Mouse (Mus musculus) heart, adult 2 months (tissue): ENCODE measurements at regions not wholly inside any gene's neighbourhood (a gene's known extent, or its start where the extent isn't known, plus 50 kb on each side); places are given as distances from the start of the nearest gene placed in this dataset.
A peak's percentile ranks its signal among the peaks of the same experiment; 100 is the strongest.

Experiments used
- DNase-seq, 2 experiments: peaks; one replicate each; pipeline ENCODE4 v3.0.0; 2021
- H3K27ac ChIP-seq: fragments of 200-600 bp; 2 replicates; pipeline ENCODE4 v1.8.1; 2022
- H3K27me3 ChIP-seq: fragments of 200-500 bp; 2 replicates; pipeline ENCODE4 v1.6.1; 2012; ENCODE audit warnings: mild to moderate bottlenecking, low read length, inconsistent platforms, mixed read lengths; ENCODE audit not compliant: control insufficient read depth, insufficient read depth
- H3K36me3 ChIP-seq: fragments of 200-500 bp; 2 replicates; pipeline ENCODE4 v1.6.1; 2012; ENCODE audit warnings: low read length, inconsistent platforms; ENCODE audit not compliant: control insufficient read depth, insufficient read depth
- H3K4me1 ChIP-seq: fragments of 200-500 bp; 2 replicates; pipeline ENCODE4 v1.6.1; 2011; ENCODE audit warnings: low read length; ENCODE audit not compliant: control insufficient read depth, insufficient read depth
- H3K4me3 ChIP-seq: fragments of 200-600 bp; 2 replicates; pipeline ENCODE4 v1.8.1; 2022
- H3K79me2 ChIP-seq: fragments of 200-500 bp; replicated peaks from 2 replicates; pipeline ENCODE4 v1.6.1; 2012; ENCODE audit warnings: mild to moderate bottlenecking, inconsistent platforms, low read length, moderate library complexity, mixed read lengths; ENCODE audit not compliant: control insufficient read depth, insufficient read depth
- H3K9ac ChIP-seq: fragments of 200-500 bp; 2 replicates; pipeline ENCODE4 v1.6.1; 2012; ENCODE audit warnings: low read depth, mild to moderate bottlenecking, control low read depth, inconsistent platforms, low read length, mixed read lengths
- CTCF ChIP-seq: fragments of 200-600 bp; IDR thresholded peaks from 2 replicates; pipeline ENCODE4 v1.8.1; 2022; ENCODE audit warnings: antibody characterized with exemption, mild to moderate bottlenecking, moderate library complexity
- EP300 ChIP-seq: fragments of 200-500 bp; IDR thresholded peaks from 2 replicates; pipeline ENCODE4 v1.6.1; 2011; ENCODE audit warnings: low read depth, low read length, control low read depth; ENCODE audit not compliant: insufficient read depth
- POLR2A ChIP-seq: fragments of 200-500 bp; IDR thresholded peaks from 2 replicates; pipeline ENCODE4 v1.6.1; 2011; ENCODE audit warnings: mild to moderate bottlenecking, low read depth, low read length, control low read depth; ENCODE audit not compliant: insufficient read depth
- WGBS: fragments of 180-500 bp; shearing (Covaris S2); methylation state at CpG from one replicate; pipeline ENCODE4 v1.1.7; 2018; 5-methylcytosine and 5-hydroxymethylcytosine counted together
- intact Hi-C: fragments of 180-260 bp; cut with DNase I; formaldehyde crosslinking; loops from one replicate; pipeline ENCODE4 v1.15.1; 2025

GRCm38 (mm10) chr14:54103115-54103514 is 150.8 kb downstream of the Dad1 start:
- no peaks in the 10 kb centered on the region for H3K36me3 ChIP-seq
- no peak for TF ChIP-seq EP300
- no peak for TF ChIP-seq POLR2A
- no peak for TF ChIP-seq CTCF
- H3K79me2 ChIP-seq, result no peaks in the 10 kb centered on the region
- no peak overlapping the region for H3K9ac ChIP-seq
- no peaks in the 10 kb centered on the region for H3K27me3 ChIP-seq
- no peaks in the 10 kb centered on the region for H3K4me1 ChIP-seq
- no peak for DNase-seq
- H3K27ac ChIP-seq, result no peak overlapping the region
- no peak overlapping the region for H3K4me3 ChIP-seq
- WGBS, result 81% methylated on average over 3 of the region's 3 CpGs
- intact Hi-C loops, result no loop called here

- H3K4me3 ChIP-seq, result no peak overlapping the region
- DNase-seq, result no peak
- intact Hi-C loops, result no loop called here
- no peaks in the 10 kb centered on the region for H3K79me2 ChIP-seq
- no peak overlapping the region for H3K27ac ChIP-seq
- no peaks in the 10 kb centered on the region for H3K36me3 ChIP-seq
- no peak for TF ChIP-seq EP300
- no peak for TF ChIP-seq POLR2A
- TF ChIP-seq CTCF, result no peak
- H3K9ac ChIP-seq, result no peak overlapping the region
- H3K4me1 ChIP-seq, result peaks cover 3% of the 10 kb centered on the region
- H3K27me3 ChIP-seq, result 0 out of 2 replicates have a peak, but pooled peaks cover 1% of the 10 kb centered on the region
- 36% methylated on average over 3 of the region's 3 CpGs for WGBS
These were observed 152.1 kb downstream of the Dad1 start for GRCm38 (mm10) chr14:54101775-54102174.

- intact Hi-C loops, result no loop called here
- Histone ChIP-seq H3K9ac (no peak overlapping the region), H3K4me3 (no peak overlapping the region), H3K36me3 (no peaks in the 10 kb centered on the region), H3K4me1 (peaks cover 3% of the 10 kb centered on the region), H3K27ac (no peak overlapping the region), H3K79me2 (no peaks in the 10 kb centered on the region), H3K27me3 (0 out of 2 replicates have a peak, but pooled peaks cover 1% of the 10 kb centered on the region)
- TF ChIP-seq CTCF (no peak), POLR2A (no peak), EP300 (no peak)
- WGBS, result 89% methylated on average over 6 of the region's 6 CpGs
- DNase-seq, result no peak
These were observed 154.5 kb downstream of the Dad1 start for GRCm38 (mm10) chr14:54099360-54099759.

- H3K27ac ChIP-seq, result no peak overlapping the region
- no peak for DNase-seq
- no peaks in the 10 kb centered on the region for H3K36me3 ChIP-seq
- H3K9ac ChIP-seq, result no peak overlapping the region
- peaks cover 3% of the 10 kb centered on the region for H3K4me1 ChIP-seq
- WGBS, result 56% methylated on average over 10 of the region's 10 CpGs
- intact Hi-C loops, result no loop called here
- no peak overlapping the region for H3K4me3 ChIP-seq
- H3K79me2 ChIP-seq, result no peaks in the 10 kb centered on the region
- H3K27me3 ChIP-seq, result 0 out of 2 replicates have a peak, but pooled peaks cover 1% of the 10 kb centered on the region
- TF ChIP-seq EP300 (no peak), POLR2A (no peak), CTCF (no peak)
These were observed 155.7 kb downstream of the Dad1 start for GRCm38 (mm10) chr14:54098122-54098775.

- TF ChIP-seq POLR2A, result no peak
- no peak for TF ChIP-seq EP300
- no peak for TF ChIP-seq CTCF
- intact Hi-C loops, result no loop called here
- Histone ChIP-seq H3K79me2 (no peaks in the 10 kb centered on the region), H3K27me3 (0 out of 2 replicates have a peak, but pooled peaks cover 1% of the 10 kb centered on the region), H3K9ac (no peak overlapping the region), H3K36me3 (no peaks in the 10 kb centered on the region), H3K27ac (no peak overlapping the region), H3K4me3 (no peak overlapping the region), H3K4me1 (peaks cover 3% of the 10 kb centered on the region)
- 54% methylated on average over 2 of the region's 2 CpGs for WGBS
- DNase-seq, result no peak
These were observed 156.9 kb downstream of the Dad1 start for GRCm38 (mm10) chr14:54097026-54097425.

- intact Hi-C loops, result no loop called here
- Histone ChIP-seq H3K27me3 (no peaks in the 10 kb centered on the region), H3K9ac (no peak overlapping the region), H3K4me1 (no peaks in the 10 kb centered on the region), H3K4me3 (no peak overlapping the region), H3K27ac (no peak overlapping the region), H3K36me3 (no peaks in the 10 kb centered on the region), H3K79me2 (no peaks in the 10 kb centered on the region)
- TF ChIP-seq CTCF, result 0 out of 2 replicates have a peak, but pooled peaks have one; percentile 13
- no peak for TF ChIP-seq POLR2A
- 87% methylated on average over 6 of the region's 6 CpGs for WGBS
- no peak for DNase-seq
These were observed 161.5 kb downstream of the Dad1 start for GRCm38 (mm10) chr14:54092444-54092843.
